Mouse (Mus musculus): Measurements from ENCODE around the gene Pvalb.

DNA sequence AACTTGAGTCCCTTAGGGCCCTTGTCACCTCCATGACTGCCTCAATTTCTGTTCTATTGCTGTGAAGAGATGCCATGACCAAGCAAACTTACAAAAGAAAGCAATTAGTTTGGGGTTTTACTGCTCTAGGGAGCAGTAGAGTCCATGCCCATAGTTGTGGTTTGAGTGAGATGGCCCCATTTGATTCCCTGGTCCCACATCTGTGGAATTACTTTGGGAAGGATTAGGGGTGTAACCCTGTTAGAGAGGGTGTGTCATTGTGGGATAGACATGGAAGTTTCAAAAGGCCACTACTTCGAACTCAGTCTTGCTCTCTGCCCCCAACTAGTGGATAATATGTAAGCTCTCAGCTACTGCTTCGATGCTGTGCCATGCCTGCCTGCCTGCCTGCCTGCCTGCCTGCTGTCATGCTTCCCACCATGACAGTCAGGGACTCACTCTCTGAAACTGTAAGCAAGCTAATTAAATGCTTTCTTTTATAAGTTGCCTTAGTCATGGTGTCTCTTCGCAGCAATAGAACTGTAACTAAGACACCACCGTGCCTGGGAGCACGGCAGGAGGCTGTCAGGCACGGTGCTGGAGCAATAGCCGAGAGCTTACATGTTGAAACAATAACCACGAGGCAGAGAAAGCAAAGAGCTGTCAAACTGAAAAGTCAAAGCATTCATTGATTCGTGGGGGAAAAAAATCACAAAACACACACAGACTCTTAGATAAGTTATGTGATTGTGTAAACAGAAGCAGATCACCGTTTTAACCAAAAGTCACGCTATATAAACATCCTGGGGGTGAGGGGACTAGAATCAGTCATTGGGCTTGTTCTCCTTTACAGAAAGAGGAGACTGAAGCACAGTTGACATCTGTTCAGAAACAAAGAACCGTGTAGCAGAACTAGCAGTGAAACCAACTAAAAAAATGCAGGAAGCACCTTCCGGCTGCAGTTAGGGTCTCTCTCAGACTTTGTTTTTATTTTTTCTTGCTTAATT is 25.4 kb upstream of the Pvalb start:
- TF ChIP-seq TAL1 (IDR thresholded peaks at IDR 0.05; ENCODE audit: low read length): no peak
- TF ChIP-seq GATA1 (IDR thresholded peaks at IDR 0.05; ENCODE audit: low read length): no peak
